19 mouse cellular contexts compared by ENCODE assay signal in the genomic region with DNA sequence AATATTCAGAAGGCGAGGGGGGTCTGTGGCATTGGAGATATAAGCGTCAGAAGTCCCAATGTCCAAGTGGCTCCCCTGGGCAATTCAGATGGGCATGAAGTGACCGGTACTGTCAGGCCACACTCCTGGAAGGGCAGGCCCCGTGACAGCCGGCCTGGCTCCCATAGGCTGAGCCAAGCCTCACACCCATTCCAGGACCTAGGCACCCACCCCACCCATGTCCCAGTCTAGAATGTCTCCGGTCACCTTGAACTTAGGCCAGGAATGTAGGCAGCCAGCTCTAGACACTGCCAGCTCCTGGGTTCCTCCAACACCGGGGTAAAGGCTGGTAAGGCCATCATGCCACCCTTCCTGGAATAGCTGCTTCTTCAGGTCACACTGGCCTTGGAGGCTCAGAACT. TPM values are rescaled to one million over a fixed set of nuclear protein-coding genes. Genes with fewer than 3 reads are reported as not detected.
A peak's percentile ranks its signal among the peaks of the same experiment; 100 is the strongest.
DNase-seq lines count a peak whose midpoint lies in the region; ATAC-seq and TF ChIP-seq lines count a peak whose summit lies in the region.
"Had no signal": no experiment of that assay in that cellular context is flagged by ENCODE, and none has a peak within 500 bp of the region (broad histone marks: within the 10 kb centered on the region; RNA-seq: fewer than 3 reads in every experiment).

No protein-coding gene starts in this region.

- H3K9ac ChIP-seq in intestine, embryonic 16.5 days (ENCODE audit: low read depth, low read length), result no peak overlapping the region
- H3K9ac ChIP-seq: embryonic facial prominence, embryonic 13.5 days; forebrain, embryonic 15.5 days; limb, embryonic 12.5 days had no signal

- no peak overlapping the region for H3K4me2 ChIP-seq in intestine, embryonic 16.5 days (ENCODE audit: low read depth, low read length)
- H3K4me2 ChIP-seq: embryonic facial prominence, embryonic 13.5 days; forebrain, embryonic 15.5 days; limb, embryonic 12.5 days had no signal

- peaks cover 3% of the 10 kb centered on the region for H3K4me1 ChIP-seq in brown adipose tissue, adult 24 weeks (ENCODE audit: control insufficient read depth, insufficient read depth, insufficient read length, low read length)
- H3K4me1 ChIP-seq in intestine, embryonic 16.5 days (ENCODE audit: control insufficient read depth, insufficient read depth, low read length), result no peaks in the 10 kb centered on the region
- H3K4me1 ChIP-seq: embryonic facial prominence, embryonic 13.5 days; forebrain, embryonic 15.5 days; limb, embryonic 12.5 days had no signal

- H3K9me3 ChIP-seq in intestine, embryonic 16.5 days (ENCODE audit: control insufficient read depth, low read length), result no peaks in the 10 kb centered on the region
- H3K9me3 ChIP-seq: embryonic facial prominence, embryonic 13.5 days; forebrain, embryonic 15.5 days had no signal

- 94% methylated on average over 7 of the region's 7 CpGs for WGBS in intestine, embryonic 16.5 days

- no peaks in the 10 kb centered on the region for H3K36me3 ChIP-seq in intestine, embryonic 16.5 days (ENCODE audit: control insufficient read depth, insufficient read depth, low read length)
- H3K36me3 ChIP-seq: embryonic facial prominence, embryonic 13.5 days; forebrain, embryonic 15.5 days; limb, embryonic 12.5 days had no signal

- H3K4me3 ChIP-seq in brown adipose tissue, adult 24 weeks (ENCODE audit: insufficient read depth, low read depth, low read length), result no peak overlapping the region
- H3K4me3 ChIP-seq in gastrocnemius, adult 2 months, result peak overlapping the region; percentile 68
- no peak overlapping the region for H3K4me3 ChIP-seq in intestine, embryonic 16.5 days (ENCODE audit: low read length)
- H3K4me3 ChIP-seq: embryonic facial prominence, embryonic 13.5 days; forebrain, embryonic 15.5 days; limb, embryonic 12.5 days; megakaryocyte, embryonic 14.5 days had no signal

- intact Hi-C loops in gastrocnemius, adult 2 months (cut with DNase I), result loop anchor here (2.0 to 10.0 kb wide), 2 partner anchors 37 to 123 kb away; no protein-coding TSS in a partner anchor
- intact Hi-C loops in heart, postnatal 36 days (cut with DNase I), result loop anchor here (10.0 kb wide), 1 partner anchor 293 kb away; no protein-coding TSS in a partner anchor

- peak; percentile 12 for DNase-seq in lung, postnatal 10 days
- no peak for DNase-seq in lung, postnatal 25 days (ENCODE audit: low spot score)
- peak; percentile 92 for DNase-seq in gastrocnemius, adult 2 months
- DNase-seq in heart, postnatal 36 days, result peak; percentile 55 to 59
- DNase-seq in kidney, adult 18-20 months, result no peak
- DNase-seq in embryo, embryonic 9.5 days (ENCODE audit: extremely low spot score), result no peak
- DNase-seq: lung, adult 2 months; thymus, adult 2 months had no signal

- no peak for TF ChIP-seq CTCF in gastrocnemius, adult 2 months (IDR thresholded peaks at IDR 0.05)

- H3K27me3 ChIP-seq in intestine, embryonic 16.5 days (replicated peaks; ENCODE audit: control insufficient read depth, insufficient read depth, low read length), result no peaks in the 10 kb centered on the region
- H3K27me3 ChIP-seq: embryonic facial prominence, embryonic 13.5 days; forebrain, embryonic 15.5 days had no signal

- peak overlapping the region; percentile 79 for H3K27ac ChIP-seq in brown adipose tissue, adult 24 weeks (replicated peaks; ENCODE audit: low read depth, low read length)
- H3K27ac ChIP-seq in gastrocnemius, adult 2 months, result peak overlapping the region; percentile 94
- no peak overlapping the region for H3K27ac ChIP-seq in intestine, embryonic 16.5 days (ENCODE audit: low read length)
- H3K27ac ChIP-seq: embryonic facial prominence, embryonic 13.5 days; limb, embryonic 12.5 days had no signal

- ATAC-seq in intestine, embryonic 16.5 days, result no peak
- ATAC-seq: forebrain, embryonic 15.5 days; Patski had no signal

RNA-seq across cellular contexts. Expression of gene Pnpla5, which starts 9.0 kb away (rescaled TPM):
- polyA plus RNA-seq in brown adipose tissue, adult 24 weeks (2012; ENCODE audit: insufficient read depth, insufficient read length, missing spikeins), result not detected in 2 replicates
- under 1 TPM in 1 of 2 experiments, not detected in 1; 0.14 TPM for total RNA-seq in gastrocnemius, adult 2 months (2021)
- not detected for total RNA-seq in heart, postnatal 36 days (2021)
- polyA plus RNA-seq in intestine, embryonic 16.5 days (2015; fragmentation: Nextera tagmentation; extraction: Ambion mirVana), result not detected in 2 replicates
- total RNA-seq: hematopoietic stem cell, adult 5-6 weeks; layer of hippocampus, postnatal 14 days had no signal
- polyA plus RNA-seq: embryonic facial prominence, embryonic 13.5 days; forebrain, embryonic 15.5 days; kidney, embryonic 14.5 days; limb, embryonic 12.5 days; Patski; spleen, adult 2 months had no signal

RNA-seq across cellular contexts. Expression of gene Sult4a1, which starts 26.4 kb away (rescaled TPM):
- not detected in 2 replicates for polyA plus RNA-seq in brown adipose tissue, adult 24 weeks (2012; ENCODE audit: insufficient read depth, insufficient read length, missing spikeins)
- not detected for total RNA-seq in gastrocnemius, adult 2 months (2021)
- under 1 TPM in 1 of 2 experiments, not detected in 1; 0.39 TPM for total RNA-seq in heart, postnatal 36 days (2021)
- polyA plus RNA-seq in intestine, embryonic 16.5 days (2015; fragmentation: Nextera tagmentation; extraction: Ambion mirVana), result 4.9 and 5.1 TPM in 2 replicates
- total RNA-seq: hematopoietic stem cell, adult 5-6 weeks had no signal

RNA-seq across cellular contexts. Expression of gene Pnpla3, which starts 35.7 kb away (rescaled TPM):
- polyA plus RNA-seq in brown adipose tissue, adult 24 weeks (2012; ENCODE audit: insufficient read depth, insufficient read length, missing spikeins), result 506 and 707 TPM in 2 replicates
- 10 to 100 TPM in 1 of 2 experiments, 1 to 10 TPM in 1; 1.8 to 18.9 TPM for total RNA-seq in gastrocnemius, adult 2 months (2021)
- 1 to 10 TPM; 1.9 to 2.9 TPM for total RNA-seq in heart, postnatal 36 days (2021)
- 0.95 and 1.2 TPM in 2 replicates for polyA plus RNA-seq in intestine, embryonic 16.5 days (2015; fragmentation: Nextera tagmentation; extraction: Ambion mirVana)
- total RNA-seq: hematopoietic stem cell, adult 5-6 weeks had no signal

Comparison
In these comparisons a context has a peak if more than half of its experiments do, and no peak if none do; other contexts are left out.
1. DNase-seq: peak in lung, postnatal 10 days (single experiment), gastrocnemius, adult 2 months (single experiment) and heart, postnatal 36 days (2 of 2); none in lung, postnatal 25 days (single experiment), kidney, adult 18-20 months (single experiment) and embryo, embryonic 9.5 days (single experiment).